Mouse (Mus musculus): ENCODE results near the gene Olfr1416.

DNA sequence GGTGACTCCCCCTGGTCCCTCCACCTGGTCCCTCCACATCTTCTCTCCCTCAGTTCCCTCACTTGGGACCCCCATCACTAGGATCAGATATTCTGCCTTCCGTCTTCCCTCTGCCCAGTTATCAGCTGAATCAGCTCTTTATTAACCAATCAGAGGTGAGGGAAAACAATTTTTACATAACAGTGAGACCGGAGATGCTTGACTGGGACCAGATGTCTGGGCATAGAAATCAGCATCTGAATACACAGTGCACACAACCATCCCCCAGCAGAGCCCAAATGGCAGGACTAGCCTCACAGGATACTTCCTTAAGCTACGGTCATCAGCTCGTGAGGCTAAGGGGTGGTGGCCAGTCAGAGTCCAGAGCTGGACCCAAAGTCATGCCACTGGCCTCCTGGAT lies 52.8 kb downstream of the Olfr1416 start:
- TF ChIP-seq CTCF (IDR thresholded peaks at IDR 0.05; ENCODE audit: extremely low read depth, insufficient read depth, low read length) (no peak), POLR2A (IDR thresholded peaks at IDR 0.05; ENCODE audit: extremely low read depth, insufficient read depth, low read length) (no peak)
